Mouse (Mus musculus) E14TG2a.4 (cell line): Measurements from ENCODE around the gene Atg13.
A peak's percentile ranks its signal among the peaks of the same experiment; 100 is the strongest.

Source experiments
- H3K27me3 ChIP-seq: 2 replicates; pipeline ENCODE4 v1.6.1; 2014; ENCODE audit warnings: low read length, control low read depth; ENCODE audit not compliant: insufficient read depth
- H3K36me3 ChIP-seq: 2 replicates; pipeline ENCODE4 v1.6.1; 2014; ENCODE audit warnings: low read length, control low read depth; ENCODE audit not compliant: insufficient read depth
- H3K4me1 ChIP-seq: replicated peaks from 2 replicates; pipeline ENCODE4 v1.6.1; 2014; ENCODE audit warnings: low read depth, low read length, control low read depth
- H3K4me3 ChIP-seq: replicated peaks from 2 replicates; pipeline ENCODE4 v1.5.1; 2014; ENCODE audit warnings: mild to moderate bottlenecking, low read length
- H3K9me3 ChIP-seq: 2 replicates; pipeline ENCODE4 v1.6.1; 2014; ENCODE audit warnings: low read length, control low read depth
- CTCF ChIP-seq: conservative IDR thresholded peaks from 2 replicates; pipeline ENCODE4 v1.5.1; 2014; ENCODE audit warnings: low read length
- NANOG ChIP-seq: IDR thresholded peaks from 2 replicates; pipeline ENCODE4 v1.6.1; 2014; ENCODE audit warnings: borderline replicate concordance, low read length, mixed read lengths
- POU5F1 ChIP-seq: IDR thresholded peaks from 2 replicates; pipeline ENCODE4 v1.6.1; 2014; ENCODE audit warnings: low read length, borderline replicate concordance

Atg13 gene

GRCm38 (mm10) chr2:91701366-91701765, 9.0 kb downstream of the Atg13 start:
- Histone ChIP-seq H3K9me3 (no peaks in the 10 kb centered on the region), H3K4me3 (no peak overlapping the region), H3K27me3 (no peaks in the 10 kb centered on the region), H3K36me3 (peaks cover 17% of the 10 kb centered on the region), H3K4me1 (peaks cover 48% of the 10 kb centered on the region)
- TF ChIP-seq POU5F1, result no peak
- no peak for TF ChIP-seq NANOG
- TF ChIP-seq CTCF, result no peak

- Histone ChIP-seq H3K4me3 (no peak overlapping the region), H3K9me3 (no peaks in the 10 kb centered on the region), H3K4me1 (peaks cover 29% of the 10 kb centered on the region), H3K36me3 (peaks cover 38% of the 10 kb centered on the region), H3K27me3 (no peaks in the 10 kb centered on the region)
- TF ChIP-seq POU5F1 (no peak), NANOG (no peak), CTCF (no peak)
Measured at GRCm38 (mm10) chr2:91699225-91699624, 11.2 kb downstream of the Atg13 start.

DNA sequence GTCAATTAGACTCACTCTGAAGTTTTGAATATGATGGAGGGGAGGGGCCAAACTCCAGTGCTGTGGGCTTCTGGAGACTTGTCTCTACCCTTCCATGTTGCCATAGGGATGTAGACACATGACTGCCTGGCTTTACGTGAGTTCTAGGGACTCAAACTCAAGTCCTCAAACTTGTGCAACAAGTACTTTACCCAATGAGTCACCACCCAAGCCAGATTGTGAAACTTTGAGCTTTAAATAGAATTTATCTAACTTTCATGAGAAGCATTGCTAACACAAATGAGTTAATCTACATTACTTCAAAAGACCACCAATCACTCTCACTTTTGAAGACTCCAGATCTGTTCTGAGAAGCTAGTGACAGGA, 14.2 kb downstream of the Atg13 start:
- TF ChIP-seq POU5F1, result no peak
- no peak for TF ChIP-seq NANOG
- no peak for TF ChIP-seq CTCF
- H3K4me1 ChIP-seq, result peaks cover 10% of the 10 kb centered on the region
- no peaks in the 10 kb centered on the region for H3K9me3 ChIP-seq
- H3K36me3 ChIP-seq, result peaks cover 57% of the 10 kb centered on the region
- no peaks in the 10 kb centered on the region for H3K27me3 ChIP-seq
- H3K4me3 ChIP-seq, result no peak overlapping the region

DNA sequence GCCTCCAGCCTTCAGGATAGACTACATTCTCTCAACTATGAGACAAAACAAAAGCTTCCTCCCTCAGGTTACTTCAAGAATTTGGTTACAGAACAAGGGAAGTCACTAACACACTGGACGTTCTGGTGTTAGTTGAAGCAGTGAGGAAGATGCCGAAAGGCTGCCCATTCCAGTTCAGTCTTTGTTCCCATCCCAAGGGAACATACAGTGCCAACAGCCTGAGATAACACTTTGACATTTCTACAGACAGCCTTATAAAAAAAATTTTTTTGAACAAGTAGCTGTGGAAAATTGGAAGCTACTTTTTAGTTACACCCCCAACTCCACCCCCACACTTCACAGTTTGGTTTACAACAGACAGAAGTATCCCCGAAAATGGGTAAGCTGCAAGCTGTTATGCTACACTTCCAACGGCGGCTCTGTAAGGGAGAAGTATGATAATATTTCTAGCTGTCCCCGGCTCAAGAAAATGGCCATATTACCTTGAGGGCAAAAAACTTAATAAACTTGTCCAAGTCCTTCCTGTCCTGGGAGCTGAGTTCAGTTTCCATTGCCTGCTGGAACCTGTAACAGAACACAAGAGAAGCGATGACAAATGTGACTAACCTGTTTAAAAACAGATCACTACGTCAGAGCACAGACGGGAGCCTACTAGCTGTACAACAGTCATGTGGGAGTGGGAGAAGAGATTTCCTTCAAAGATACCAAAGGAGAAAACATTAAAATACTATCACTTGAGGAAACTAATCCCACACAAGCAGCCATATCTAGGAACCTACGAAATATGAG, 14.7 kb downstream of the Atg13 start:
- H3K4me3 ChIP-seq, result no peak overlapping the region
- H3K9me3 ChIP-seq, result no peaks in the 10 kb centered on the region
- H3K4me1 ChIP-seq, result peaks cover 12% of the 10 kb centered on the region
- H3K36me3 ChIP-seq, result peaks cover 60% of the 10 kb centered on the region
- H3K27me3 ChIP-seq, result no peaks in the 10 kb centered on the region
- TF ChIP-seq CTCF (no peak), POU5F1 (no peak), NANOG (no peak)

GRCm38 (mm10) chr2:91689452-91689851, 20.9 kb downstream of the Atg13 start:
- peaks cover 28% of the 10 kb centered on the region for H3K4me1 ChIP-seq
- H3K4me3 ChIP-seq, result no peak overlapping the region
- H3K36me3 ChIP-seq, result peaks cover 94% of the 10 kb centered on the region
- H3K9me3 ChIP-seq, result no peaks in the 10 kb centered on the region
- TF ChIP-seq POU5F1 (no peak), NANOG (no peak), CTCF (no peak)
- H3K27me3 ChIP-seq, result no peaks in the 10 kb centered on the region

- Histone ChIP-seq H3K4me1 (peaks cover 33% of the 10 kb centered on the region), H3K36me3 (peaks cover 99% of the 10 kb centered on the region), H3K27me3 (no peaks in the 10 kb centered on the region), H3K9me3 (no peaks in the 10 kb centered on the region), H3K4me3 (no peak overlapping the region)
- TF ChIP-seq CTCF (no peak), POU5F1 (no peak), NANOG (no peak)
Measured at GRCm38 (mm10) chr2:91683919-91684318, 26.5 kb downstream of the Atg13 start.

DNA sequence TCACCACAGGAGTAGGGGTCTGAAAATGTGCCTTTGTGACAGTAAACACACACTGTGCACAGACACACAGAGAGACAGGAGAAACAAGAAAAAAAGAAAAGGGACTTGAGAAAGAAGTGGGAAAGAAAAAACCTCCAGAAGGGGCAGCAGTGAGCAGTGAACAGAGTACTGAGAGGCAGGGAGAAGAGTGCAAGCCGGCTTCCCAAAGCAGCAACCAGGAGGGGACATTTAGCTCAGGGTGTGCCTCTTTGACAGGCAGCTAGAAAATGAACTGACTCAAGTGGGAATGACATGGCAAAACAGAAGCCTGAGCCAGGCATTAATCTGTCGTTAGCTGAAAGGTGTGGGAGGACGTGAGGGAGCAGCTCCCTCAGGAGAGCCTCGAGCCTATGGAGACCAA, 27.5 kb downstream of the Atg13 start:
- TF ChIP-seq CTCF (peak; percentile 58), POU5F1 (no peak)
- Histone ChIP-seq H3K27me3 (no peaks in the 10 kb centered on the region), H3K4me1 (peaks cover 31% of the 10 kb centered on the region), H3K36me3 (peaks cover 99% of the 10 kb centered on the region), H3K9me3 (no peaks in the 10 kb centered on the region), H3K4me3 (no peak overlapping the region)

DNA sequence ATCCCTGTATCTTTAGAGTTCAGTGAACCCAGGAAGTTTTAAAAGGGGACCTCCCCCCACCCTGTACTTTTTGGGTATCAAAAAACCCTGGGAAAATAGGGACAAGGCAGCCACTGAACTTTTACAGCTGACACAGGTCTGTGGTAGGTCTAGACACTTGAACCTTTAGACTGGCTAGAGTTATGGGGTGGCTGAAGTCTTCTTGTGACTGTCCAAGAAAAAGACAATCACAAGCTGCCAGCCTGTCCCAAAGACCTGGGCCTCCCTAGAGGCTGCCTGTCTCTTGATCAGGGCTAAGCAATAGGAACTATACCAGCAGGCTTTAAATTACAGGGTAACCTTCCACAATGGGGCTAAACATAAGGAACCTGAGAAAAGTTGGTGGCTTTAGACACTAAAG, 33.4 kb downstream of the Atg13 start:
- Histone ChIP-seq H3K36me3 (peaks cover 97% of the 10 kb centered on the region), H3K27me3 (no peaks in the 10 kb centered on the region), H3K4me3 (no peak overlapping the region), H3K9me3 (no peaks in the 10 kb centered on the region), H3K4me1 (peaks cover 33% of the 10 kb centered on the region)
- no peak for TF ChIP-seq POU5F1
- TF ChIP-seq NANOG, result no peak
- no peak for TF ChIP-seq CTCF

DNA sequence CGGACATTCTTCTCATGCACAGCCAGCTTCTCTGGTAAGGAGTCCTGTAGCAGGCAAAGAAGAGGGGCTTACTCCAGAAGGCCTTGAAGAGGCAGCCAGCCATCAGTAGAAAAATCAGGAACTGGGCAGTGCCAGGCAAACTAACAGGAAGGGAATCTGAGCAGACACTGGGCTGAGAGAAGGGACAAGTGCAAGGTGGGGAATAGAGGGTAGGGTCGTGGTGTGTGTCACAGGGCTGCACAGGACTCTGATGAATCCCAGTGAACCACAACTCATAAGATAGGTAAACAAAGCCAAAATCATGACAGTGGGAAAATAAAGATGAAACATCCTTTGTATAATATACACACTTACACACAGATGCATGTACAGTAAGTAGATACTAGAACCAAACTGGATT, 34.0 kb downstream of the Atg13 start:
- Histone ChIP-seq H3K4me3 (no peak overlapping the region), H3K9me3 (no peaks in the 10 kb centered on the region), H3K36me3 (peaks cover 97% of the 10 kb centered on the region), H3K27me3 (no peaks in the 10 kb centered on the region), H3K4me1 (peaks cover 33% of the 10 kb centered on the region)
- no peak for TF ChIP-seq NANOG
- no peak for TF ChIP-seq POU5F1
- no peak for TF ChIP-seq CTCF
